Mouse (Mus musculus): ENCODE data around the gene Rad51b. TPM values are rescaled to one million over a fixed set of nuclear protein-coding genes. Genes with fewer than 3 reads are reported as not detected.

The Rad51b gene
- polyA plus RNA-seq, 1 experiment from 2014 or later: 8.0 TPM

GRCm38 (mm10) chr12:79588831-79589230 lies 291.7 kb downstream of the Rad51b start:
- no peak overlapping the region for H3K27ac ChIP-seq
- no peak for ATAC-seq (ENCODE audit: insufficient number of reproducible peaks, insufficient read depth, low FRiP score, low TSS enrichment, low read depth)
- H3K27me3 ChIP-seq: no peaks in the 10 kb centered on the region
- no peaks in the 10 kb centered on the region for H3K9me3 ChIP-seq
- H3K36me3 ChIP-seq: no peaks in the 10 kb centered on the region
- H3K4me2 ChIP-seq: no peak overlapping the region
- H3K4me1 ChIP-seq (replicated peaks): no peaks in the 10 kb centered on the region
- H3K4me3 ChIP-seq (replicated peaks): no peak overlapping the region
- 93% methylated on average over 4 of the region's 4 CpGs for WGBS
- no peak overlapping the region for H3K9ac ChIP-seq (replicated peaks)

- no peaks in the 10 kb centered on the region for H3K36me3 ChIP-seq
These were observed 295.1 kb downstream of the Rad51b start for GRCm38 (mm10) chr12:79592206-79592605.

GRCm38 (mm10) chr12:79596842-79597241 lies 299.8 kb downstream of the Rad51b start:
- H3K36me3 ChIP-seq: no peaks in the 10 kb centered on the region
- no peaks in the 10 kb centered on the region for H3K27me3 ChIP-seq
- ATAC-seq (ENCODE audit: insufficient number of reproducible peaks, insufficient read depth, low FRiP score, low TSS enrichment, low read depth): no peak
- H3K4me1 ChIP-seq (replicated peaks): peaks cover 42% of the 10 kb centered on the region
- no peak overlapping the region for H3K4me3 ChIP-seq (replicated peaks)
- H3K9me3 ChIP-seq: no peaks in the 10 kb centered on the region
- H3K4me2 ChIP-seq: no peak overlapping the region
- no peak overlapping the region for H3K27ac ChIP-seq
- H3K9ac ChIP-seq (replicated peaks): no peak overlapping the region

More at GRCm38 (mm10) chr12:79592206-79592605, 295.1 kb downstream of the Rad51b start:
- no peaks in the 10 kb centered on the region for H3K9me3 ChIP-seq
- no peak overlapping the region for H3K4me2 ChIP-seq
- no peak overlapping the region for H3K27ac ChIP-seq
- no peak overlapping the region for H3K4me3 ChIP-seq (replicated peaks)
- H3K9ac ChIP-seq (replicated peaks): no peak overlapping the region
- ATAC-seq (ENCODE audit: insufficient number of reproducible peaks, insufficient read depth, low FRiP score, low TSS enrichment, low read depth): no peak
- H3K27me3 ChIP-seq: no peaks in the 10 kb centered on the region
- peaks cover 3% of the 10 kb centered on the region for H3K4me1 ChIP-seq (replicated peaks)
- WGBS: 84% methylated on average over 4 of the region's 4 CpGs

- Histone ChIP-seq H3K27me3 (no peaks in the 10 kb centered on the region), H3K9ac (replicated peaks) (no peak overlapping the region), H3K9me3 (no peaks in the 10 kb centered on the region), H3K36me3 (no peaks in the 10 kb centered on the region), H3K4me1 (replicated peaks) (peaks cover 47% of the 10 kb centered on the region), H3K4me2 (no peak overlapping the region), H3K4me3 (replicated peaks) (no peak overlapping the region), H3K27ac (peak overlapping the region; percentile 20; the same call in 1 of the 2 replicates)
- no peak for ATAC-seq (ENCODE audit: insufficient number of reproducible peaks, insufficient read depth, low FRiP score, low TSS enrichment, low read depth)
- 74% methylated on average over 2 of the region's 2 CpGs for WGBS
These were observed 300.3 kb downstream of the Rad51b start for GRCm38 (mm10) chr12:79597351-79597750.

GRCm38 (mm10) chr12:79597786-79598185 lies 300.7 kb downstream of the Rad51b start:
- Histone ChIP-seq H3K9ac (replicated peaks) (no peak overlapping the region), H3K4me1 (replicated peaks) (peaks cover 51% of the 10 kb centered on the region), H3K27me3 (no peaks in the 10 kb centered on the region), H3K4me2 (no peak overlapping the region), H3K4me3 (replicated peaks) (no peak overlapping the region), H3K27ac (peak overlapping the region; percentile 69), H3K9me3 (no peaks in the 10 kb centered on the region), H3K36me3 (no peaks in the 10 kb centered on the region)
- ATAC-seq (ENCODE audit: insufficient number of reproducible peaks, insufficient read depth, low FRiP score, low TSS enrichment, low read depth): no peak
- 40% methylated on average over 2 of the region's 2 CpGs for WGBS

GRCm38 (mm10) chr12:79598496-79598895 lies 301.4 kb downstream of the Rad51b start:
- Histone ChIP-seq H3K4me2 (no peak overlapping the region), H3K9me3 (no peaks in the 10 kb centered on the region), H3K4me1 (replicated peaks) (peaks cover 56% of the 10 kb centered on the region), H3K27me3 (no peaks in the 10 kb centered on the region), H3K4me3 (replicated peaks) (no peak overlapping the region), H3K9ac (replicated peaks) (no peak overlapping the region), H3K36me3 (no peaks in the 10 kb centered on the region), H3K27ac (peak overlapping the region; percentile 69; the same call in 1 of the 2 replicates)
- ATAC-seq (ENCODE audit: insufficient number of reproducible peaks, insufficient read depth, low FRiP score, low TSS enrichment, low read depth): no peak
- 14% methylated on average over 4 of the region's 4 CpGs for WGBS

- Histone ChIP-seq H3K4me1 (replicated peaks) (peaks cover 56% of the 10 kb centered on the region), H3K9me3 (no peaks in the 10 kb centered on the region), H3K9ac (replicated peaks) (no peak overlapping the region), H3K27me3 (no peaks in the 10 kb centered on the region), H3K36me3 (no peaks in the 10 kb centered on the region), H3K4me2 (no peak overlapping the region), H3K27ac (peak overlapping the region; percentile 69; the same call in 1 of the 2 replicates), H3K4me3 (replicated peaks) (no peak overlapping the region)
- ATAC-seq (ENCODE audit: insufficient number of reproducible peaks, insufficient read depth, low FRiP score, low TSS enrichment, low read depth): no peak
- WGBS: 28% methylated on average over 2 of the region's 2 CpGs
These were observed 301.8 kb downstream of the Rad51b start for GRCm38 (mm10) chr12:79598901-79599300.

GRCm38 (mm10) chr12:79600149-79600769 lies 303.2 kb downstream of the Rad51b start:
- Histone ChIP-seq H3K27me3 (no peaks in the 10 kb centered on the region), H3K9me3 (no peaks in the 10 kb centered on the region), H3K36me3 (no peaks in the 10 kb centered on the region), H3K4me3 (replicated peaks) (no peak overlapping the region), H3K9ac (replicated peaks) (no peak overlapping the region), H3K4me1 (replicated peaks) (peaks cover 56% of the 10 kb centered on the region), H3K4me2 (no peak overlapping the region), H3K27ac (peak overlapping the region; percentile 69)
- 35% methylated on average over 11 of the region's 11 CpGs for WGBS
- peak; percentile 71; the same call in 1 of the 2 replicates for ATAC-seq (ENCODE audit: insufficient number of reproducible peaks, insufficient read depth, low FRiP score, low TSS enrichment, low read depth)

GRCm38 (mm10) chr12:79602641-79603040 lies 305.6 kb downstream of the Rad51b start:
- no peaks in the 10 kb centered on the region for H3K9me3 ChIP-seq
- ATAC-seq (ENCODE audit: insufficient number of reproducible peaks, insufficient read depth, low FRiP score, low TSS enrichment, low read depth): peak; percentile 54
- H3K36me3 ChIP-seq: no peaks in the 10 kb centered on the region
- H3K4me2 ChIP-seq: no peak overlapping the region
- H3K27me3 ChIP-seq: no peaks in the 10 kb centered on the region
- H3K27ac ChIP-seq: peak overlapping the region; percentile 47
- no peak overlapping the region for H3K4me3 ChIP-seq (replicated peaks)
- H3K4me1 ChIP-seq (replicated peaks): peaks cover 53% of the 10 kb centered on the region
- no peak overlapping the region for H3K9ac ChIP-seq (replicated peaks)
- WGBS: 35% methylated on average over 3 of the region's 3 CpGs

- Histone ChIP-seq H3K27ac (no peak overlapping the region), H3K36me3 (no peaks in the 10 kb centered on the region), H3K4me1 (replicated peaks) (peaks cover 51% of the 10 kb centered on the region), H3K9ac (replicated peaks) (no peak overlapping the region), H3K4me3 (replicated peaks) (no peak overlapping the region), H3K27me3 (no peaks in the 10 kb centered on the region), H3K9me3 (no peaks in the 10 kb centered on the region), H3K4me2 (no peak overlapping the region)
- no peak for ATAC-seq (ENCODE audit: insufficient number of reproducible peaks, insufficient read depth, low FRiP score, low TSS enrichment, low read depth)
- WGBS: 84% methylated on average over 2 of the region's 2 CpGs
These were observed 307.8 kb downstream of the Rad51b start for GRCm38 (mm10) chr12:79604850-79605249.

GRCm38 (mm10) chr12:79606197-79606631 lies 309.1 kb downstream of the Rad51b start:
- no peak for ATAC-seq (ENCODE audit: insufficient number of reproducible peaks, insufficient read depth, low FRiP score, low TSS enrichment, low read depth)
- Histone ChIP-seq H3K27ac (no peak overlapping the region), H3K4me1 (replicated peaks) (peaks cover 48% of the 10 kb centered on the region)

More at GRCm38 (mm10) chr12:79606197-79606631, 309.1 kb downstream of the Rad51b start:
- Histone ChIP-seq H3K4me2 (no peak overlapping the region), H3K27me3 (no peaks in the 10 kb centered on the region), H3K9me3 (no peaks in the 10 kb centered on the region), H3K4me3 (replicated peaks) (no peak overlapping the region), H3K36me3 (no peaks in the 10 kb centered on the region), H3K9ac (replicated peaks) (no peak overlapping the region)
- WGBS: 85% methylated on average over 11 of the region's 11 CpGs
